Mouse (Mus musculus): ENCODE measurements around the gene Crygf.
"Not testable (repeated sequence)": the region's sequence is repeated elsewhere in the genome, so short reads cannot be mapped to it uniquely, and the experiment has no call there.

The Crygf gene

DNA sequence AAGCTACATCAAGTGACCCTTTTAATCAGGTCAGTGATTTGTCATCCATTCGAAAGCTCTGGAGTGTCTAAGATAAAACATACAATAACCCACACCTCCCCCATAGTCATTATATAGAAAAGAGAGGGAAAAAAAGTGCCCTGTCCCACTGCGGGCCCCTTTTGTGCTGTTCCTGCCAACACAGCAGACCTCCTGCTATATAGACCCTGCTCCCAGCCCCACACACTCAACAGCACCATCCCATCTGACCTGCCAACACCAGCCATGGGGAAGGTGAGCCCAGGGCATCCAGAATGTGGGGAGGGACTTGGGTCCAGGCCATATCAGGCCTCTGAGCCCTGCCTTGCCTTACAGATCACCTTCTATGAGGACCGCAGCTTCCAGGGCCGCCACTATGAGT is at the start of gene Crygf:
Crygf (plus strand) TSS at position 227 of the 400 bp plus-strand sequence.
- no peak for DNase-seq (ENCODE audit: extremely low spot score, low read depth, low spot score)

DNA sequence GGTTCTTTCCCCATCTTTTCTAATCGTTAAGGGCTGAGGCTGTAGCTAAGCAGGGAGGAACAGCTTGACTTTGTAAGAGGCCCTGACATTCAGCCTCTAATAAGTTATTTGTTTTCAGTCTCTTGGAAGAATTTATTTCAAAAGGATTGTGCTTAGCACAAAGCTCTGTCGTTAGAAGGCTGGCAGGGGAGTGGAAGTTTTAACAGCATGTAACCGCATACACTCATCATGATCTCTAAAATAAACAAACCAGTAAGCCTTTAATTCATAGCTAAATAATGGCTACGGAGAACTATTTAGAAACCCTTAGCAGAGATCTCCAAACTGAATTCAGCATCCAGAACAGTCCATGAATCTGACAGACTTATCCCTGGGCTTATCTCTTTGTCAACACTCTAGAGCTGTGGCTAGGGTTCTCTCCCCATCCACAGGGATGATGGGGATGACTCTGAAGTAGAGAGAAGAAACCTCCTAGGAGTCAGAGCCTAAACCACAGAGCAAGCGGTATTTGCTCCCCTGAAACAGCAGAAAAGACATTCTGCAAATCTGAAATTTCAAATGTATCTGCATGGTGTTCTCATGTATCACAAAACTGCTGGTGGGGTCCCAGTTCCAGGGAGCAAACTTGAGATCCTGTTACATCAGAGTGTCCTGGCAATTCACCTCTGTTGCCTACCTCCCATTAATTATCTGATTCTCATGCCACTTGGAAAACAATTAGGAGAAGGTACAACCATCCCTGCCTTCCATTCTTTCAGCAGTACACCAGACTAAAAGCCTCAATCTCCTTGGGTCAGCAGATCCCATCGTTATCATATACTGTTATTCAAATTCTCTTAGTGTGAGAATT is 734 bp upstream of the Crygf start:
- DNase-seq (ENCODE audit: extremely low spot score, low read depth, low spot score): no peak

DNA sequence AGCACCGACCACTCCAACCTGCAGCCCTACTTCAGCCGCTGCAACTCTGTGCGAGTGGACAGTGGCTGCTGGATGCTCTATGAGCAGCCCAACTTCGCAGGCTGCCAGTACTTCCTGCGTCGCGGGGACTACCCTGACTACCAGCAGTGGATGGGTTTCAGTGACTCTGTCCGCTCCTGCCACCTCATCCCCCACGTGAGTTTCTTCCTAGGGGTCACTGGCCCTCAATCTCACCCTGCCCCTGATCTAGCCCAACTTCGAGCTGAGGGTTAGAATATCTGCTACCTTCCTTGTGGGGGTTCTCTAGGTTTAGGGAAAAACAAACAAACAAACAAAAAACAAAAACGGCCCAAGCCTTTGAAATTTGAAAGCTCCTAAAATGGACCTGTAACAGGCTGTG is 376 bp downstream of the Crygf start:
- DNase-seq (ENCODE audit: extremely low spot score, low read depth, low spot score): not testable (repeated sequence)

DNA sequence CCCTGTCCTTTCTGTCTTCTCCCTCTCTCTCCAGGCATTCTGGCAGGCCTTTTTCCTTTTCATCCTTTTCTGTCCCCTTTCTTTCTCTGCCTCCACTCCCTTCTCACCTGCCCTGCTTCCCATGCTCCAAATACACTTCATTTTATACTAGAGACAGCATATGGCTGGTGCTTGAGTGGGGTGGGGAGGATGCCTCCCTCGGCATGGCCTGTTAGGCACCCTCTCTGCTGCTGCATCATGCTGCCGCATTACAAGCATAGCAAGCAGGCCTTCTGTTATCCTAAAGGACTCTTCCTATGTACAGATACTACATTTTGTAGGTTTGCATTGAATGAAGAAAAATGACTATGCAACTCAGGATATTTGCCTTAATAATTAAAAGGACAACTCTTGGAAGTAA is 3.7 kb downstream of the Crygf start:
- DNase-seq (ENCODE audit: extremely low spot score, low read depth, low spot score): no peak

DNA sequence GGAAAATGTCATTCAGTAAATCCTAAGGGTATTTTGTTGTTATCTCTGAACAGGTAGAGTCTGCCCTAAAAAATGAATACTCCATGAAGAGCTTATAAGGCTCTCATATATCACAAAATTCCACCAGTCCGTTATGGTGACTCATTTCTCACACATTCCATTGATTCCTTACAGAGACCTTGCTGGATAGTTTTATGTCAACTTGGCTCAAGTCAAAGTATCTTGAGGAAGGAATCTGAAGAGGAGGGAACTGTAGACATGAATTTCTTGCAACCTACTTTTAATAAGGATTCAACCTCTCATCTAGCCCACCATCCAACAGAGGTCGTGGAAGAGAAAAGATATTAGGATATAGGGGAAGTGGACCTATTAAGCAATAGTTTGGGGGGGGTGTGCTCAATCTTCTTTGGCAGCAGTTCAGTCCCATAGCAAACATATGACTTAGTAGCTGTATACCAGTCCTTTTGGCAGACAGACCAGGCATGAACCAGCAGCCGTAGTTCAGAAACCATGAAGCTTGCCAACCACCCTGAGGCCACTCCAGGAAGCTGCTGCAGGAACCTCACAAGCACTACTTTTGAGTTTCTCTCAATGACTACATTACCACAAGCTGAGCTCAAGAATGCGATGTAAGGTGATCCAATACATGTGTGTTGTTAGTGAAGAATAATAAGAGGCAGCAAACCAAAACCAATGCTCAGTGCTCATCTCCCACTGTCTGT is 5.9 kb downstream of the Crygf start:
- DNase-seq (ENCODE audit: extremely low spot score, low read depth, low spot score): no peak

All from hindlimb bud, embryonic 11.5 days (tissue).